Mouse (Mus musculus): ENCODE results near the gene Efna3. TPM values are rescaled to one million over a fixed set of nuclear protein-coding genes. Genes with fewer than 3 reads are reported as not detected.
A peak's percentile ranks its signal among the peaks of the same experiment; 100 is the strongest.

Efna3 gene
- polyA plus RNA-seq, 1 experiment from 2014 or later: 1.1 TPM

DNA sequence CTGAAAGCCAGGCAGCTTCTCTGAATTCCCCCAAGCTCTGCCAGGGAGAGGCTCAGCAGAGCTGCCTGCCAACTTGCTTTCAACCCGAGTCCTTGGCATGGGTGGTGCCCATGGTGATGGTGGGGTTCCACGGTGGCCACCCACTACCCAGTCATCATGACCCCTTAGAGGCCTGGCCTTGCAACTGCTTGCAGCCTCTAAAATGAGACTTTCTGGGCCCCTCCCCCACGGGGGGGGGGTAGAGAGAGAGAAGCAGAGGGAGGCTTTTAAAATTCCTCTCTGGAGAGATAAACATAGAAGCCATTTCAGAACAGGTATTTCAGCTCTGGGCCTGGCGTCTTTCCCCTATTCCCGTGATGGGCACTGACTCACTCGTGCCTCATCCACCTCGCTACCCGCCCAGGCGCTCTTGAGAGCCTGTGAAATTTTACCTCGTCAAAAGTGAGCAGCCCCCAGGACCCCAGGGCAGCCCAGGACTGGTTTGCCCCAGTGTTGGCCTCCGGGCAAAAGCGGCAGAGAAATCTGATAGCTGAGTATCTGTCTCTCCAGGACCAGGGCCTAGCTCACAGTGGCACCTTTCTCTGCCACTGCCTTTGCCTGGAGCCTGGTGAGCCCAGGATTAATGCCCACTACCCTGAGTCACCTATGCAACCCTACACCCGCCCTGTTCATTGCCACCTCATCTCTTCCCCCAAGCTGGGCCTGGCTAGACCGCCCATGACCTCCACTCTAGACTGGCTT, 45.3 kb downstream of the Efna3 start:
- WGBS: 16% methylated on average over 14 of the region's 14 CpGs
- no peak for ATAC-seq (ENCODE audit: insufficient number of reproducible peaks, insufficient read depth, low FRiP score, low read depth)
- Histone ChIP-seq H3K4me2 (ENCODE audit: low read length) (peak overlapping the region; percentile 97), H3K9ac (ENCODE audit: low read length) (peak overlapping the region; percentile 86), H3K36me3 (ENCODE audit: control insufficient read depth, insufficient read depth, low read length) (peaks cover 29% of the 10 kb centered on the region), H3K4me3 (ENCODE audit: control insufficient read depth in 1 of 2, insufficient read depth in 1 of 2, low read depth in 1 of 2, low read length in 2 of 2) (peak overlapping the region; percentile 63 to 65), H3K27me3 (ENCODE audit: control insufficient read depth, insufficient read depth, low read length) (no peaks in the 10 kb centered on the region), H3K27ac (replicated peaks in 1 of 2; ENCODE audit: control insufficient read depth in 1 of 2, insufficient read depth in 1 of 2, low read depth in 2 of 2, low read length in 2 of 2) (peak overlapping the region; percentile 75 to 87), H3K4me1 (ENCODE audit: control insufficient read depth in 2 of 2, insufficient read depth in 2 of 2, low read length in 2 of 2) (peaks cover 24 to 39% of the 10 kb centered on the region in 2 experiments), H3K9me3 (ENCODE audit: control insufficient read depth, low read length) (no peaks in the 10 kb centered on the region)

DNA sequence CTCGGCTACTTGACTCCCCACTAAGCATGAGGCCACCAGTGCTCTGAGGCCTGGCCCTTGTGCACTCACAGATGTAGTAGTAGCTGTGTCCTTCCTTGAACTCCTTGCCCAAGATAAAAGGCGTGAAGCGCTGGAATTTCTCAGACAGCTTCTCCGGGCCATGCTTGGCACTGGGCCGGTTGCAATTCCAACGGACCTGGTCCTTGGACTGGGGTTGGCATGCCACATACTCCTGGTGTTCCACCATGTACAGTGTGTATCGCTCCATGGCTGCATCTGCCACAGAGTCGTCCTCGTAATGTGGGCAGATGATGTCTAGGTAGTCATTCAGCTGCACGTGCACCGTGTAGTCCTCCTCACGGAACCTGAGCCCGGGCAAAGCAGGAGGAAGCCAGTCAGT, 46.7 kb downstream of the Efna3 start:
- H3K27ac ChIP-seq (replicated peaks in 1 of 2; ENCODE audit: control insufficient read depth in 1 of 2, insufficient read depth in 1 of 2, low read depth in 2 of 2, low read length in 2 of 2): no peak overlapping the region
- WGBS: 91% methylated on average over 13 of the region's 13 CpGs
- peaks cover 40% of the 10 kb centered on the region for H3K36me3 ChIP-seq (ENCODE audit: control insufficient read depth, insufficient read depth, low read length)
- peaks cover 21 to 39% of the 10 kb centered on the region in 2 experiments for H3K4me1 ChIP-seq (ENCODE audit: control insufficient read depth in 2 of 2, insufficient read depth in 2 of 2, low read length in 2 of 2)
- H3K27me3 ChIP-seq (ENCODE audit: control insufficient read depth, insufficient read depth, low read length): no peaks in the 10 kb centered on the region
- H3K9me3 ChIP-seq (ENCODE audit: control insufficient read depth, low read length): no peaks in the 10 kb centered on the region
- no peak for ATAC-seq (ENCODE audit: insufficient number of reproducible peaks, insufficient read depth, low FRiP score, low read depth)
- H3K4me2 ChIP-seq (ENCODE audit: low read length): 0 out of 2 replicates have a peak overlapping the region, but pooled peaks have one; percentile 97
- H3K9ac ChIP-seq (ENCODE audit: low read length): no peak overlapping the region
- H3K4me3 ChIP-seq (ENCODE audit: control insufficient read depth in 1 of 2, insufficient read depth in 1 of 2, low read depth in 1 of 2, low read length in 2 of 2): no peak overlapping the region

DNA sequence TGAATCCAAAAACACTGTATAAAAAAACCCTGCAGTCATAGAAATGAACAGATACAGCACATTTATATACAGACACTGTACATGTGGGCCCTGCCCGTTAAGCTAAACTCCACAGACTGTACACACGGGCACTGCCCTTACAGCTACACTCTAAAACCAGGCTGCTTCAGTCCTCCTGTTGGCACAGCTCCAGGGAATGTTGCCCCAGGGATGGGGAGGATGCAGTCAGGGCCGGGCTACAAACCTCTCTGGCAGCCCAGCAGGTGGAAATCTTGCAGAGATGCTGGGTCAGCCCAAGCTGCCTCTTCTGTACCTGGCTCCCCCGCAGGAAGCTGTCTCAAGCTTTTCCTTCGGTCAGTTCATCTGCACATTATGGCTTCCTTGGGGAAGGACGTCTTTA, 51.0 kb downstream of the Efna3 start:
- no peak overlapping the region for H3K4me2 ChIP-seq (ENCODE audit: low read length)
- peaks cover 11 to 43% of the 10 kb centered on the region in 2 experiments for H3K4me1 ChIP-seq (ENCODE audit: control insufficient read depth in 2 of 2, insufficient read depth in 2 of 2, low read length in 2 of 2)
- no peak overlapping the region for H3K9ac ChIP-seq (ENCODE audit: low read length)
- H3K36me3 ChIP-seq (ENCODE audit: control insufficient read depth, insufficient read depth, low read length): peaks cover 46% of the 10 kb centered on the region
- no peaks in the 10 kb centered on the region for H3K27me3 ChIP-seq (ENCODE audit: control insufficient read depth, insufficient read depth, low read length)
- no peaks in the 10 kb centered on the region for H3K9me3 ChIP-seq (ENCODE audit: control insufficient read depth, low read length)
- no peak overlapping the region for H3K27ac ChIP-seq (replicated peaks in 1 of 2; ENCODE audit: control insufficient read depth in 1 of 2, insufficient read depth in 1 of 2, low read depth in 2 of 2, low read length in 2 of 2)
- no peak overlapping the region for H3K4me3 ChIP-seq (ENCODE audit: control insufficient read depth in 1 of 2, insufficient read depth in 1 of 2, low read depth in 1 of 2, low read length in 2 of 2)
- ATAC-seq (ENCODE audit: insufficient number of reproducible peaks, insufficient read depth, low FRiP score, low read depth): no peak
- 51% methylated on average over 6 of the region's 6 CpGs for WGBS

DNA sequence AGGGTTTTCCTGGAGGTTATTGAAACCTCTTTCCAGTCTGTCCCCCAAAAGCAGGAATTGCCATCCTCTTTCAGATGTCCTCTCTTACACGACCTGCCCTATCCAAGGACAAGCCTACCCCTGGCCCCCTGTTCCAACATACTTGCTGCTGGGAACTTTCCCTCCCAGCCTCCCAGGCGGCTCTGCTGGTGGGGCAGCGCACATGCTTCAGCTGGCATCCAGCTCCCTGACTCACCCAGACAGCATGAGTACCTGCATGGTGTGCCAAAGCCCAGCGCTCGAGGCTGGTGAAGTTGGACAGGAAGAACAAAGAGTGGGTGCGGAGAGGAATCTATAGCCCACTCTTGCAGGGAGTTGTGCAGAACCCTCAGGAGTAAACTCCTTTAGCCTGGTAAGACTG, 51.9 kb downstream of the Efna3 start:
- Histone ChIP-seq H3K4me1 (ENCODE audit: control insufficient read depth in 2 of 2, insufficient read depth in 2 of 2, low read length in 2 of 2) (peaks cover 10 to 40% of the 10 kb centered on the region in 2 experiments), H3K36me3 (ENCODE audit: control insufficient read depth, insufficient read depth, low read length) (peaks cover 42% of the 10 kb centered on the region), H3K9me3 (ENCODE audit: control insufficient read depth, low read length) (no peaks in the 10 kb centered on the region), H3K4me3 (ENCODE audit: control insufficient read depth in 1 of 2, insufficient read depth in 1 of 2, low read depth in 1 of 2, low read length in 2 of 2) (peak overlapping the region in 1 of 2 experiments; percentile 48; a peak in 1 of 4 replicates), H3K9ac (ENCODE audit: low read length) (peak overlapping the region; percentile 75), H3K27ac (replicated peaks in 1 of 2; ENCODE audit: control insufficient read depth in 1 of 2, insufficient read depth in 1 of 2, low read depth in 2 of 2, low read length in 2 of 2) (peak overlapping the region; percentile 69 to 73; a peak in 3 of 4 replicates), H3K27me3 (ENCODE audit: control insufficient read depth, insufficient read depth, low read length) (no peaks in the 10 kb centered on the region), H3K4me2 (ENCODE audit: low read length) (peak overlapping the region; percentile 86)
- ATAC-seq (ENCODE audit: insufficient number of reproducible peaks, insufficient read depth, low FRiP score, low read depth): no peak
- WGBS: 51% methylated on average over 6 of the region's 6 CpGs

DNA sequence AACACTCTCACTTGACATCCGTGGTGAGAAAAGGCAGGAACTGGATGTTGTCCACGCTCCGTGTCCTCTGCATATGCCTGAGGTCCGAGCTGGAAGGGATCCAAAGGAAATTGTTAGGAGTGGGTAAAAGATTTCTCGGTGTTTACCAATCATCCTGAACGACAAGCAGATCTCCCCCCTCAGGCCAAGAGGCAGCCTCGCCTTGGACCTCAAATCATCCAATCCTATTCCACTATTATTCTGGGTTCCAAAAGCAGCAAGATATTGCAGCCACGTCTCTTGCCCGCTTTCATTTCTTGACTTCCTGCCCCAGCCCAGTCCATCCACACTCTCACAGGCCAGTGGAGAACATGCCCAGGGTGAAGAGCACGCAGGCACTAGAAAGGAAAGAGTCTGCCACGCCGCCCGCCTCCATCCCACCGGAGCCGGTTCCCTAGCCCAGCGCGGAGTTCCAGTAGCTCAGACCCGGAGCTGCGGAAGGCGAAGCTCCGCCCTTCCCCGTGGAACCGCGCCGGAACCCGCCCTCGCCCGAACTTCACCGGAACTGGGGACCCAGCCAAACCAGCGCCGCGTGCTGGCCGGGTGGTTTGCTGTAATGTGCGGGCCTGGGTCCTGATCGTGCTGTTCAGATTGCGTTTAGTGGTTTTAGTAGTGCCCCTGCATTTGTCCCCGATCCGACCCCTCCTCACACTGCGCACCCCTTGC, 52.6 kb downstream of the Efna3 start, which contains the start of gene Slc50a1:
TSS of gene Slc50a1 (minus strand) at position 520 of the 705 bp plus-strand sequence.
- 2% methylated on average over 39 of the region's 39 CpGs for WGBS
- peak within 1 kb of the TSS; percentile 48 to 66 for H3K4me3 ChIP-seq (ENCODE audit: control insufficient read depth in 1 of 2, insufficient read depth in 1 of 2, low read depth in 1 of 2, low read length in 2 of 2)
- H3K4me1 ChIP-seq (ENCODE audit: control insufficient read depth in 2 of 2, insufficient read depth in 2 of 2, low read length in 2 of 2): peaks cover 10 to 40% of the 10 kb centered on the region in 2 experiments

DNA sequence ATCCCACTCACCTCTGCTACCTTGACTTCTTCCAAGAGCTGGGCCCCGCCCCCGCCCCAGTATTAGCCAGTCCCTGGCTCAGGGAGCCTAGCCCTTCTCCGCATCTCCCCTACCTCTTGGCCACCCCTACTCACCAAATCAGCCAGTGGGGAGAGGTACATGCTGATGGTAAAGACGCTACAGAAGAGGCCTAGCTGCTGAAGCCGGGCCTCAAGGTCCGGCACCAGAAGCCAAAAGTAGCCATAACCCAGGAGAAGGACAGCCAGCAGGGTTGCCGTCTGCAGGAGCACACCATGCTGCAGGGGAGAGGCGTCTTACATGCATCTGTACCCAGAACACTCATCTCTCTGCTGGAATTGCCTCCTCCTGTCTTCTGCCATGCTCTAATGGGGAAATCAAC, 53.8 kb downstream of the Efna3 start:
- Histone ChIP-seq H3K9me3 (ENCODE audit: control insufficient read depth, low read length) (no peaks in the 10 kb centered on the region), H3K36me3 (ENCODE audit: control insufficient read depth, insufficient read depth, low read length) (peaks cover 29% of the 10 kb centered on the region), H3K4me2 (ENCODE audit: low read length) (no peak overlapping the region), H3K27me3 (ENCODE audit: control insufficient read depth, insufficient read depth, low read length) (no peaks in the 10 kb centered on the region), H3K9ac (ENCODE audit: low read length) (no peak overlapping the region), H3K4me3 (ENCODE audit: control insufficient read depth in 1 of 2, insufficient read depth in 1 of 2, low read depth in 1 of 2, low read length in 2 of 2) (no peak overlapping the region), H3K4me1 (ENCODE audit: control insufficient read depth in 2 of 2, insufficient read depth in 2 of 2, low read length in 2 of 2) (peaks cover 10 to 40% of the 10 kb centered on the region in 2 experiments), H3K27ac (replicated peaks in 1 of 2; ENCODE audit: control insufficient read depth in 1 of 2, insufficient read depth in 1 of 2, low read depth in 2 of 2, low read length in 2 of 2) (no peak overlapping the region)
- no peak for ATAC-seq (ENCODE audit: insufficient number of reproducible peaks, insufficient read depth, low FRiP score, low read depth)
- 60% methylated on average over 8 of the region's 8 CpGs for WGBS

More for the DNA sequence above, 52.6 kb downstream of the Efna3 start, which contains the start of gene Slc50a1:
- peak within 1 kb of the TSS; percentile 69 to 73 for H3K27ac ChIP-seq (replicated peaks in 1 of 2; ENCODE audit: control insufficient read depth in 1 of 2, insufficient read depth in 1 of 2, low read depth in 2 of 2, low read length in 2 of 2)
- peaks cover 35% of the 10 kb centered on the region for H3K36me3 ChIP-seq (ENCODE audit: control insufficient read depth, insufficient read depth, low read length)
- H3K4me2 ChIP-seq (ENCODE audit: low read length): peak within 1 kb of the TSS; percentile 86
- H3K27me3 ChIP-seq (ENCODE audit: control insufficient read depth, insufficient read depth, low read length): no peaks in the 10 kb centered on the region
- ATAC-seq (ENCODE audit: insufficient number of reproducible peaks, insufficient read depth, low FRiP score, low read depth): peak; percentile 28; the same call in 1 of the 2 replicates
- peak within 1 kb of the TSS; percentile 75 for H3K9ac ChIP-seq (ENCODE audit: low read length)
- no peaks in the 10 kb centered on the region for H3K9me3 ChIP-seq (ENCODE audit: control insufficient read depth, low read length)

DNA sequence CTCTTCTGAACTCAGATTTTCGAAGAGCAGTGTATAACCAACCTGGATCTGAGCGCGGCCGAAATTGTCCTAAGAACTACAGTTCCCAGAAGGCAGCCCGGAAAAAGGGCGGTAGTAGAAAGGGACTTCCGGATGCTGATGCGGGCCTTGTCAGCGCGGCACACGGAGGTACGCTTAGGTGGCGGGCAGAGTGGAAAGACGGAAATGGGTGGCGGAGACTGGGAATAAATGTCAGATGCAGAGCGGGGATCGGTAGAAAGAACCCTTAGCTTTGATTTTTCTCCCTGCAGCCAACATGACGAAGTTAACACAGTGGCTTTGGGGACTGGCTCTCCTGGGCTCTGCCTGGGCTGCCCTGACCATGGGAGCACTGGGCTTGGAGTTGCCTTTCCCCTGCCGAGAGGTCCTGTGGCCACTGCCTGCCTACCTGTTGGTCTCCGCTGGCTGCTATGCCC, 56.3 kb downstream of the Efna3 start:
- ATAC-seq (ENCODE audit: insufficient number of reproducible peaks, insufficient read depth, low FRiP score, low read depth): 0 out of 2 replicates have a peak, but pooled peaks have one; percentile 52
- H3K4me2 ChIP-seq (ENCODE audit: low read length): peak overlapping the region; percentile 87
- peaks cover 10 to 36% of the 10 kb centered on the region in 2 experiments for H3K4me1 ChIP-seq (ENCODE audit: control insufficient read depth in 2 of 2, insufficient read depth in 2 of 2, low read length in 2 of 2)
- peak overlapping the region; percentile 94 for H3K9ac ChIP-seq (ENCODE audit: low read length)
- H3K27ac ChIP-seq (replicated peaks in 1 of 2; ENCODE audit: control insufficient read depth in 1 of 2, insufficient read depth in 1 of 2, low read depth in 2 of 2, low read length in 2 of 2): peak overlapping the region; percentile 66 to 76
- H3K36me3 ChIP-seq (ENCODE audit: control insufficient read depth, insufficient read depth, low read length): peaks cover 8% of the 10 kb centered on the region; the same call in 1 of the 2 replicates
- no peaks in the 10 kb centered on the region for H3K9me3 ChIP-seq (ENCODE audit: control insufficient read depth, low read length)
- no peaks in the 10 kb centered on the region for H3K27me3 ChIP-seq (ENCODE audit: control insufficient read depth, insufficient read depth, low read length)
- H3K4me3 ChIP-seq (ENCODE audit: control insufficient read depth in 1 of 2, insufficient read depth in 1 of 2, low read depth in 1 of 2, low read length in 2 of 2): peak overlapping the region; percentile 85 to 95
- under 1% methylated on average over 20 of the region's 20 CpGs for WGBS
